Mouse (Mus musculus) bone marrow macrophage, adult 2 months (primary cell): ENCODE results near the gene Rfx1.

Experiments
- CTCF ChIP-seq: IDR thresholded peaks from 2 replicates; pipeline ENCODE4 v1.5.1; 2012; ENCODE audit warnings: low read depth, mild to moderate bottlenecking, low read length, moderate library complexity
- POLR2A ChIP-seq: IDR thresholded peaks from 2 replicates; pipeline ENCODE4 v1.6.1; 2012; ENCODE audit warnings: mild to moderate bottlenecking, low read depth, low read length, borderline replicate concordance

- no peak for TF ChIP-seq CTCF
- no peak for TF ChIP-seq POLR2A
Observed at GRCm38 (mm10) chr8:84128277-84128676, 61.6 kb downstream of the Rfx1 start.
